Mouse (Mus musculus) large intestine, adult 2 months (tissue): ENCODE data around the gene Ccs. TPM values are rescaled to one million over a fixed set of nuclear protein-coding genes. Genes with fewer than 3 reads are reported as not detected.
"Not testable (repeated sequence)": the region's sequence is repeated elsewhere in the genome, so short reads cannot be mapped to it uniquely, and the experiment has no call there.

Experiments used
- DNase-seq: peaks from one replicate; pipeline ENCODE4 v3.0.0-alpha.2; 2012; ENCODE audit warnings: low read depth, low spot score
- WGBS: fragments of 180-500 bp; shearing (Covaris S2); methylation state at CpG from one replicate; pipeline ENCODE4 v1.1.7; 2018; 5-methylcytosine and 5-hydroxymethylcytosine counted together
- polyA plus RNA-seq: library from polyadenylated mRNA; depleted of rRNA; stranded (reverse); fragments of >200 nt; gene quantifications from 2 replicates; pipeline ENCODE4 v1.2.3, GENCODE M21; 2012; rRNA removed

Ccs gene
- polyA plus RNA-seq, result 42.6 and 46.5 TPM in 2 replicates

- DNase-seq, result peak; percentile 90
- WGBS, result under 1% methylated on average over 25 of the region's 25 CpGs
Observed at GRCm38 (mm10) chr19:4839149-4839548, at the start of gene Ccs, which contains the start of gene Ccdc87. TSS of gene Ccs (minus strand) at chr19:4839332. TSS of gene Ccdc87 (plus strand) at chr19:4839366.

GRCm38 (mm10) chr19:4883961-4884360 is 44.8 kb upstream of the Ccs start:
- DNase-seq, result no peak
- 86% methylated on average over 4 of the region's 4 CpGs for WGBS

DNA sequence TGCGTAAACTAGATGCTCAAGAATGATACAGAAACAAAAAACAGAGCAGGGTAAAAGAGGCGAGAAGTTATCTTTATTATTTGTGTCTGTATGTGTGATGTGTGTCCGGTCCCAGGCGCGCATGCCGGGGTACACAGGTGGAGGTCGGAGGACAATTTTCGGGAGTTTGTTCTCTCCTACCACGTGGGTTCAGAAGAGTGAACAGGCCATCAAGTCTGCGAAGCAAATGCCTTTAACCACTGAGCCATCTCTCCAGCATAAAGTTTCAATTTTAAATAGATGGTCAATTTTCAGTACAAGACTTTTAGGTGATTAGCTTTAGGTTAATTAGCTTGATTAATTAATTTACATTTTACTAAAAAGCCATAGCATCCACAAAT is 40.2 kb upstream of the Ccs start:
- no peak for DNase-seq
- WGBS, result 49% methylated on average over 10 of the region's 10 CpGs

GRCm38 (mm10) chr19:4878405-4879323 is 39.5 kb upstream of the Ccs start, which contains the start of gene Zdhhc24:
TSS of gene Zdhhc24 (plus strand) at chr19:4878668.
- WGBS, result under 1% methylated on average over 52 of the region's 52 CpGs
- peak; percentile 78 for DNase-seq

GRCm38 (mm10) chr19:4877785-4878184 is 38.7 kb upstream of the Ccs start, which contains the start of gene Actn3:
TSS of gene Actn3 (minus strand) at chr19:4877909.
- DNase-seq, result no peak
- 7% methylated on average over 17 of the region's 17 CpGs for WGBS

DNA sequence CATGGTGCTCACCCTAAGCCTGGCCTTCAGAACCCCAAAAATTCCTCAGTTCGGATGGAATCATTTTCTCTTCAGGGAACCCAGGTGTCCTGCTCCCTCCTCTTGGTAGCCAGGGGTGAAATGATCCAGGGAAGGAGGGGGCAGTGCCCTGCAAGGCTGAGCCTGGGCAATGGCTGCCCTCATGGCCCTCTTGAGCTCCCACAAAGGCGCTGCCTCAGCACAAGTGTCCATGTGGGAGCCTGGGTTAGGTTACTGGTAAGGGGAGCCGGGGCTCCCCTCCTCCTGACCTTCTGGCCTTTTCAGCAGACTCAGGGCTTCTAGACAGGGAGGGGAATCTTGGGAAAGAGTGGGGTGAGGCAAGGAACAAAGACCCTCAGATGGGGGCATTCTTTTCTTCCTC is 37.6 kb upstream of the Ccs start:
- WGBS, result 74% methylated on average over 3 of the region's 3 CpGs
- DNase-seq, result no peak

GRCm38 (mm10) chr19:4876241-4876640 is 37.1 kb upstream of the Ccs start:
- WGBS, result 59% methylated on average over 4 of the region's 4 CpGs
- no peak for DNase-seq

GRCm38 (mm10) chr19:4874613-4875012 is 35.5 kb upstream of the Ccs start:
- 92% methylated on average over 1 of the region's 1 CpGs for WGBS
- DNase-seq, result not testable (repeated sequence)

- DNase-seq, result no peak
- WGBS, result 3% methylated on average over 17 of the region's 17 CpGs
Observed at GRCm38 (mm10) chr19:4865147-4865546, 26.0 kb upstream of the Ccs start.

- 71% methylated on average over 6 of the region's 6 CpGs for WGBS
- DNase-seq, result no peak
Observed at GRCm38 (mm10) chr19:4863048-4863447, 23.9 kb upstream of the Ccs start.

DNA sequence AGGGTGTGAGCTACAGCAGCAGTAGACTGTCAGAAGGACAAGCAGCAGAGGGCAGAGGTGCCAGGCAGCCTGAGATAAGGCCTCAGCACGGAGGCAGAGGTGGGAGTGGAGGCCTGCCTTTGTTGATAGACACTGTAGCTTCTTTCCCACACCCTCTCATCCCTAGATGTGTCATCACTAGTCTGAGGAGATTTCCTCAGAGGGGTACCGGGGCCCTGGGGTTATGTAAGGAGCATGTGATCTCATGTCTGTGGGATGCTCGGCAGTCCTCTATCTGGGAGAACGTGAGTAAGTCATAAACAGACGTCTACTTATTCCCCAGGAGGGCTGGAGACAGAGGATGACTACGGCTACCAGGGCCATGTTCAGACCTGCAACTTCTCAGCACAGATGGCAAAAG is 19.9 kb upstream of the Ccs start:
- WGBS, result 62% methylated on average over 6 of the region's 6 CpGs
- no peak for DNase-seq

DNA sequence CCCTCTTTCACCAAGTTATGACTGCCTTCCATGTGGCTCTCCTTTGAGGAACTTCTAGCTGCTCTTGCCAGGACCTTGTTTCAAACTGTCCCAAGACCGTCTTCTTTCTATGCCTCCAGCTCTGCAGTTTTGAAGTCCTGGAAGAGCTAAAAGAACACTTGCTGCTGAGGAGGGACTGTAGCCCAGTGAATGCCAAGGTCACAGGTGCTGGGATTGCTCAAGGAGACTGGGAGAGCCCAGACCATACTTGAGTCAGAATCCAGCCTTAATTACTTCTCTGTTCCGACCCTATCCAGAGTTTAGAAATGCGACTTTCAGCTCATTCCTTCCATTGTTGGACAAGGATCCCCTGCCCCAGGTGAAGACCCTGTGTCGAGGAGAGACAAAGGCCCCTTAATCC is 16.8 kb upstream of the Ccs start:
- WGBS, result 81% methylated on average over 4 of the region's 4 CpGs

DNA sequence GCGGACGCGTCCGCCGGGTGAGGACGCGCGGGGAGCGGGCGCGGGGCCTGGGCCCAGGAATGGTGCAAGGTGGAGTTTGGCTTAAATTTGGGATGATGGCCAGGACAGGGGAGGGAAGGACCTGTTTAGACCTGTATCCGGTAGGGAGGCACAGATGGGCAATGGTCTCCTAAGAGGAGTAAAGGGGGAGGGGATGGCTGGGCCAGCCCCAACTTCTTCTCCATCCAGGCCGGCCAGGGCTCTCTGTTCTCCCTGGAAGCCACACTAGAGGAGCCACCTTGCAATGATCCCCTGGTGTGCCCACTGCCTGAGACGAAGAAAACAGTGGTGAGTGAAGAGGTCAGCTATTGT is 16.3 kb upstream of the Ccs start:
- no peak for DNase-seq
- WGBS, result 8% methylated on average over 14 of the region's 14 CpGs

More for the DNA sequence above, 16.8 kb upstream of the Ccs start:
- DNase-seq, result no peak

DNA sequence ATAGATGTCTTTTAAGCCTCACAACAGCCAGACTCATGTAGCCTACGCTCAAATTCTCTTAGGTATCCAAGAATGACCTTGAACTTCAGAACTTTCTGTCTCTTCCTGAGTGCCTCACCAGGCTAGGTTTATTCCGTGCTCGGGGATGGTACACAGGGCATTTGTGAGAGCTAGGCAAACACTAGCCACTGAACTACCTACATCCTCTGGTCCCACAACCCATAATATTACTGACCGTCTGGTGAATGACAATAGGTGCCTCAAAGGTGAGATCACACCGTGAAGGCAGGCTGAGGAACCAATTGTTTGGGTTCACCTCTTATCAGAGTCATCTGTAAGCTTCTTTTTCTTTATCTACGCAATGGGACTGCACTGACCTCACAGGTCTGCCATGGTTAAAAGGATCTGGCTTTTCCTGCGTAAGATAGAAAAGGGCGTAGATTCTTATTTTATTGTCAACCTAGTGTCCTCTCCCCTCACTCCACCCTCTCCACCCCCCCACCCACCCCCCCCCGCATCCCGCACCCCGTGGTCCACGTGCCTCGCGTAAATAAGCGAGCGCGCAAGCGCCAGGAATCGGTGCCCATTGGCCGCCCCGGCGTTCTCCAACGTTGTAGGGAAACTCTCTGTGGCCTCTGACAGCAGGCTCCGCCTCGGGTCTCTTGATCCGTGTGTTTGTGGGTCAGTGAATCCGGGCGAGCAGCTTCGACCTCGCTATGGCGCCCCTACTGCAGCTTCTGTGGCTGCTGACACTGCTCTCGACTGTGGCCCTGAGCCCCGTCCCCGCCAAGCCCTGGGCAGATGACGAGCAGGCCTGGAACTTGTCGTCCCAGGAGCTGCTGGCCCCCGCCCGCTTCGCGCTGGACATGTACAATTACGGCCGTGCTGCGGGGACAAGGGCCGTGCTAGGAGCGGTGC is 15.7 kb upstream of the Ccs start, which contains the start of gene Ctsf:
TSS of gene Ctsf (plus strand) at position 579 of the 918 bp plus-strand sequence.
- WGBS, result 2% methylated on average over 45 of the region's 45 CpGs
- DNase-seq, result no peak

DNA sequence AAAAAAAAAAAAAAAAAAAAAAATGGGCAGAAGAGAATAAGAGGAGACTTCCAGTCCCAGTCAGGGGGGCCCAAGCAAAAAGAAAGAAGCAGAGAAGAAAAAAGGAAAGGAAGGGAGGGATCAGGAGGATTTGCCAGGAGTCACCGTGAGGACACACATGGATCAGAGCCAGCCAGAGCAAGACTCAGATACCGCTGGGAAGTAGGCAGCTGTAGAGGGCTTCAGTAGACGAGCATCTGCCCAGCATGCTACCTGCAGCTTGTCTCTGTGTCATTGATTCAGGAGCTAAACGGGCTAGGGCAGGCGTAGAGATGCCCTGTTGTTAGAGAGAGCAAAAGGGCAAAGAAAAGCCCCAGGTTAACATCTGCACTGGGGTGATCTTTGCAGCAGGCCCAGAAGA is 11.1 kb upstream of the Ccs start:
- WGBS, result 50% methylated on average over 5 of the region's 5 CpGs
- no peak for DNase-seq

DNA sequence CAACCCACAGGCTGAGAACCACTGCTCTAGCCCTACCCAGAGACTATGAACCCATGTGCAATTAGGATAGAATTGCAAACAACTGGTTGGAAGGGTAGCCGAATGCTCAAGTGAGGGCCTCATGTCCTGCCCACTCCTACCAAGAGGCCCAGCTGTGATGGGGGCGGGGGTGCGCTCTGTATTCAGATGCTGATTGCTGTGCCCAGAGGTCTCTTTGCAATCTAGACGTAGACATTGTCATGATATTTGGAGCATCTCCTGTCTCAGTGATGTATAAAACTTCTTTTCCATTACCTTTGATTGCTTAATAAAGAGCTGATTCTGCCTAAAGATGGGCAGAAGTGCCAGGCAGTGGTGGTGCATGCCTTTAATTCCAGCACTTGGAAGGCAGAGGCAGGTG is 10.7 kb upstream of the Ccs start:
- WGBS, result 53% methylated on average over 4 of the region's 4 CpGs
- no peak for DNase-seq

DNA sequence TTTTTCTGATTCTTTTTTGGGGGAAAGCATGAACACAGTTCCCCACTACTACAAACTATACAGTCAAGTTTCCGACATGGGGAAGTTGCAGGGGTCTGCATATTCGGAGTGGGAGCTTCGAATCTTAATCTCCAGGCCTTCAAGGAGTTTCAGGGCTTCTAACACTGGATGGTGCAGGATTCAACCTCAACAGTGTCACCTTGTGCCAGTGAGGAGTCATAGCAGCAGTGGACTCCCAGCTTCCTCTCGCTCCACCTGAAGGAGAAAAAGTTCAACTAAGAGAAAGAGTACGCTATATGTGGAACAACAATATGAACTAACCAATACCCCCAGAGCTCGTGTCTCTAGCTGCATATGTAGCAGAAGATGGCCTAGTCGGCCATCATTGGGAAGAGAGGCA is 8.4 kb upstream of the Ccs start:
- WGBS, result 18% methylated on average over 7 of the region's 7 CpGs
- DNase-seq, result no peak

DNA sequence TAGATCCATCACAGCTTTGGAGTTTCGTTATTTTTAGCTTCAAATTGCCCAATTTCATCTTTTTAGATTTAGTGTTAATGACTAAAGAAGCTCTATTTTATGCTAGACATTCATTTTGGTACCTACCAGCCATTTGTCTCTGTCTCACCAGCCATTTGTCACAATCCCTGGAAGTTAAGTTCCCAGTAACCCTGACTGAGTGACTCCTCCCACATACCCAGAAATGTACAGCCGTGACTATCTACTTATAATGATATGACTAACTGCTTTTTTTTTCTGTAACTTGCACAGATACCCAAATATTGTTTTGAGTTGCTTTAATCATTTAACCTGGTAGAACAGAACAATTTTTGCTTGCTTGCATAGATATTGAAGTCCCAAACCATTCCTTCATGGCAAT is 6.7 kb upstream of the Ccs start:
- 67% methylated on average over 2 of the region's 2 CpGs for WGBS

GRCm38 (mm10) chr19:4842611-4843010 is 3.5 kb upstream of the Ccs start:
- DNase-seq, result no peak
- 47% methylated on average over 2 of the region's 2 CpGs for WGBS

More for the DNA sequence above, 6.7 kb upstream of the Ccs start:
- no peak for DNase-seq

DNA sequence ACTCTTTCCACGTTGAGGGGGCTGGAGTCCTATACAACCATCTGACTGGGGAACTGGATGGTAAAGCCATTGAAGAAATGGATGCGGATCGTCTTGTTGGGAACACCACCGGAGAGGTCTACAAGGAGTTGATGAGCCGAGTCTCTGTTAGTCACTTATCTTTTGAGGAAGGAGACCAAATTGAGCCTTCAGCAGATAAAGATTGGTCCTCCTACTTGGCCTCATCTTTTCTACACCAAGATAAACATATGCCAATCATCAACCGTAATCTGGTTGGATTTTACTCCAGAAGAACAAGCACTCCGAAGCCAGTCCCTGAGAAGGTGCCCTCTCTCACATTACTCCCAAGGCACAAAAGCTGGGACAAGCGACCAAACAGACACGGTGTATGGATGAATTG is 1.7 kb upstream of the Ccs start:
- 77% methylated on average over 9 of the region's 9 CpGs for WGBS
- DNase-seq, result no peak
